Mouse (Mus musculus) kidney, embryonic 16.5 days (tissue): ENCODE results near the gene Asphd2. TPM values are rescaled to one million over a fixed set of nuclear protein-coding genes. Genes with fewer than 3 reads are reported as not detected.
"Not testable (repeated sequence)": the region's sequence is repeated elsewhere in the genome, so short reads cannot be mapped to it uniquely, and the experiment has no call there.

Experiments used
- ATAC-seq: fragments of 200-750 bp; cut with Nextera tagmentation; 2 replicates; pipeline ENCODE4 v1.8.0; 2017; ENCODE audit warnings: moderate TSS enrichment; ENCODE audit not compliant: low FRiP score, low TSS enrichment
- H3K27ac ChIP-seq: fragments of 300-500 bp; sonication (generic); 2 replicates; pipeline ENCODE4 v1.5.1; 2014; ENCODE audit warnings: low read length
- H3K27me3 ChIP-seq: fragments of 300-500 bp; sonication (generic); 2 replicates; pipeline ENCODE4 v1.6.1; 2014; ENCODE audit warnings: low read length, control low read depth, mixed read lengths; ENCODE audit not compliant: insufficient read depth
- H3K36me3 ChIP-seq: fragments of 300-500 bp; sonication (generic); 2 replicates; pipeline ENCODE4 v1.6.1; 2014; ENCODE audit warnings: low read length, control low read depth, mixed read lengths; ENCODE audit not compliant: insufficient read depth
- H3K4me1 ChIP-seq: fragments of 300-500 bp; sonication (generic); 2 replicates; pipeline ENCODE4 v1.6.1; 2014; ENCODE audit warnings: low read length, control low read depth, mixed read lengths; ENCODE audit not compliant: insufficient read depth
- H3K4me2 ChIP-seq: fragments of 300-500 bp; sonication (generic); replicated peaks from 2 replicates; pipeline ENCODE4 v1.6.1; 2014; ENCODE audit warnings: low read depth, low read length
- H3K4me3 ChIP-seq: fragments of 300-500 bp; sonication (generic); 2 replicates; pipeline ENCODE4 v1.5.1; 2014; ENCODE audit warnings: mild to moderate bottlenecking, low read length
- H3K9ac ChIP-seq: fragments of 300-500 bp; sonication (generic); replicated peaks from 2 replicates; pipeline ENCODE4 v1.6.1; 2014; ENCODE audit warnings: low read length
- H3K9me3 ChIP-seq: fragments of 300-500 bp; sonication (generic); 2 replicates; pipeline ENCODE4 v1.6.1; 2016; ENCODE audit warnings: low read length, control low read depth
- WGBS: fragments of 180-500 bp; shearing (Covaris S2); extraction: QIAGEN DNeasy Blood & Tissue Kit; methylation state at CpG from one replicate; pipeline ENCODE4 v1.1.7; 2014; 5-methylcytosine and 5-hydroxymethylcytosine counted together
- polyA plus RNA-seq: library from polyadenylated mRNA; unstranded; fragments of >200 nt; fragmentation: Nextera tagmentation; extraction: Ambion mirVana; gene quantifications from 2 replicates; pipeline ENCODE4 v1.2.1, GENCODE M21; 2015

The Asphd2 gene
- polyA plus RNA-seq, 1 experiment from 2014 or later, result 4.9 TPM

- no peak overlapping the region for H3K4me2 ChIP-seq
- H3K27me3 ChIP-seq, result no peaks in the 10 kb centered on the region
- no peak for ATAC-seq
- H3K36me3 ChIP-seq, result no peaks in the 10 kb centered on the region
- 60% methylated on average over 5 of the region's 5 CpGs for WGBS
- H3K27ac ChIP-seq, result no peak overlapping the region
- peaks cover 9% of the 10 kb centered on the region for H3K4me1 ChIP-seq
- no peak overlapping the region for H3K9ac ChIP-seq
- H3K9me3 ChIP-seq, result peaks cover 4% of the 10 kb centered on the region; the same call in 1 of the 2 replicates
- H3K4me3 ChIP-seq, result no peak overlapping the region
Measured at GRCm38 (mm10) chr5:112416673-112417072, 22.0 kb upstream of the Asphd2 start.

DNA sequence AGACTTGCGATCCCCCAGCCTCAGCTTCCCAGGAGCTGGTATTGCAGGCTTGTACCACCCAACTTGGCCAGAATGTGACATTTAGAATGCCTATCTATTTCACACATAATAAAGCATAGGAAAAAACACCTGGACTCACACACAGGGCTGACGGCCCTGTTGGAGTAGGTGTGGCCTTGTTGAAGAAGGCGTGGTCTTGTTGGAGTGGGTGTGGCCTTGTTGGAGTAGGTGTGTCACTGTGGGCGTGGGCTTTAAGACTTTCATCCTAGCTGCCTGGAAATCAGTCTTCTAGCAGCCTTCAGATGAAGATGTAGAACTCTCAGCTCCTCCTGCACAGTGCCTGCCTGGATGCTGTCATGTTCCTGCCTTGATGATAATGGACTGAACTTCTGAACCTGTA lies 18.1 kb upstream of the Asphd2 start:
- H3K27ac ChIP-seq, H3K9me3 ChIP-seq, H3K27me3 ChIP-seq, ATAC-seq, H3K9ac ChIP-seq, H3K36me3 ChIP-seq, H3K4me3 ChIP-seq, H3K4me2 ChIP-seq: not testable (repeated sequence)
- WGBS, result 87% methylated on average over 4 of the region's 4 CpGs
- H3K4me1 ChIP-seq, result peaks cover 12% of the 10 kb centered on the region

GRCm38 (mm10) chr5:112411514-112412335 lies 17.1 kb upstream of the Asphd2 start:
- H3K4me3 ChIP-seq, result no peak overlapping the region
- H3K36me3 ChIP-seq, result no peaks in the 10 kb centered on the region
- no peak for ATAC-seq
- WGBS, result 6% methylated on average over 19 of the region's 19 CpGs
- H3K9ac ChIP-seq, result no peak overlapping the region
- H3K4me1 ChIP-seq, result peaks cover 12% of the 10 kb centered on the region
- peaks cover 4% of the 10 kb centered on the region; the same call in 1 of the 2 replicates for H3K9me3 ChIP-seq
- no peak overlapping the region for H3K4me2 ChIP-seq
- H3K27me3 ChIP-seq, result no peaks in the 10 kb centered on the region
- H3K27ac ChIP-seq, result no peak overlapping the region

- Histone ChIP-seq H3K4me3 (no peak overlapping the region), H3K9me3 (peaks cover 4% of the 10 kb centered on the region; the same call in 1 of the 2 replicates), H3K4me1 (peaks cover 12% of the 10 kb centered on the region), H3K36me3 (no peaks in the 10 kb centered on the region), H3K27me3 (no peaks in the 10 kb centered on the region), H3K9ac (no peak overlapping the region), H3K27ac (no peak overlapping the region), H3K4me2 (no peak overlapping the region)
- 43% methylated on average over 11 of the region's 11 CpGs for WGBS
- no peak for ATAC-seq
Measured at GRCm38 (mm10) chr5:112411072-112411471, 16.4 kb upstream of the Asphd2 start.

- 60% methylated on average over 5 of the region's 5 CpGs for WGBS
- H3K36me3 ChIP-seq, result no peaks in the 10 kb centered on the region
- peaks cover 12% of the 10 kb centered on the region for H3K4me1 ChIP-seq
- no peak overlapping the region for H3K9ac ChIP-seq
- no peaks in the 10 kb centered on the region for H3K27me3 ChIP-seq
- no peak for ATAC-seq
- no peak overlapping the region for H3K4me3 ChIP-seq
- no peak overlapping the region for H3K27ac ChIP-seq
- H3K4me2 ChIP-seq, result no peak overlapping the region
- H3K9me3 ChIP-seq, result peaks cover 4% of the 10 kb centered on the region; the same call in 1 of the 2 replicates
Measured at GRCm38 (mm10) chr5:112409274-112409673, 14.6 kb upstream of the Asphd2 start.

- no peaks in the 10 kb centered on the region for H3K27me3 ChIP-seq
- 62% methylated on average over 3 of the region's 3 CpGs for WGBS
- H3K4me1 ChIP-seq, result no peaks in the 10 kb centered on the region
- no peaks in the 10 kb centered on the region for H3K9me3 ChIP-seq
- H3K36me3 ChIP-seq, result no peaks in the 10 kb centered on the region
- no peak overlapping the region for H3K4me2 ChIP-seq
- no peak for ATAC-seq
- H3K9ac ChIP-seq, result no peak overlapping the region
- H3K4me3 ChIP-seq, result no peak overlapping the region
- H3K27ac ChIP-seq, result no peak overlapping the region
Measured at GRCm38 (mm10) chr5:112406017-112406416, 11.4 kb upstream of the Asphd2 start.

DNA sequence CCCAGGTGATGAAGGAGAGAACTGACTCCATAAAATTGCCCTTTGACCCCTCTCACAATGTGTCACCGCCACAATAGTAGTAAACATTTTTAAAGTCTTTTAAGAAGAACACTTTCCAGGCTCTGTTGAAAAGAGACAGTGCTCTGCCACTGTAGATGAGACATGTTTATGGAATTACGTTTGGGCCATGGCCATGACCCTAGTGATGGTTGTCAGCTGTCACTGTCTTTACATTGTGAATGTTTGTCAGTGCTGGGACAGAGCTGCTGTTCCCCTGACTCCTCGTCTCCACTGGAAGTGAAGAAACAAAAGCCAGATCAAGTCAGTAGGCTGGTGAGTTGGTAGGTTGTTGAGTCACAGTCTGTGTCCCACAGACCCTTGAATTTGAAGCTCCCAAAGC lies 7.8 kb upstream of the Asphd2 start:
- no peak overlapping the region for H3K4me2 ChIP-seq
- 39% methylated on average over 3 of the region's 3 CpGs for WGBS
- no peaks in the 10 kb centered on the region for H3K36me3 ChIP-seq
- H3K4me3 ChIP-seq, result no peak overlapping the region
- ATAC-seq, result no peak
- H3K27me3 ChIP-seq, result no peaks in the 10 kb centered on the region
- no peaks in the 10 kb centered on the region for H3K9me3 ChIP-seq
- H3K4me1 ChIP-seq, result no peaks in the 10 kb centered on the region
- no peak overlapping the region for H3K27ac ChIP-seq
- H3K9ac ChIP-seq, result no peak overlapping the region

DNA sequence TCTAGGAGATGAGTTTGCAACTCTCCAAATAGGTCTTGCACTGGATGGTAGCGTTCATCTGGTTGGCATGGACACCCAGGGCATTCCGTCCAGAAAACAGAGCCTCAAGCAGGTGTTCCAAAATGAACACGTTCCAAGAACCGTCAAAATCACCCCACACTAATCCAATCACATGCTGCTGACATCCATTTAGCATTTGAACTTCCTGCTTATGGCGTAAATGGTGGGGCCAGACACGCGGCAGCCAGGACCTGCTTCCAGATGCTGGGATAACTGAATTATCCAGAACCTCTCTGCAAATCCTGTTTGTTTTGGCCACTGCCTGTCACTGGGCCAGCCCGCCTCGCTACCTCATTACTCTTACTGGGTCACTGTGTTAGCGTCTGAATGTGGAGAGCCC lies 4.6 kb upstream of the Asphd2 start:
- no peak overlapping the region for H3K9ac ChIP-seq
- peaks cover 7% of the 10 kb centered on the region; the same call in 1 of the 2 replicates for H3K27me3 ChIP-seq
- no peaks in the 10 kb centered on the region for H3K9me3 ChIP-seq
- H3K36me3 ChIP-seq, result no peaks in the 10 kb centered on the region
- 72% methylated on average over 10 of the region's 10 CpGs for WGBS
- H3K4me3 ChIP-seq, result no peak overlapping the region
- H3K4me1 ChIP-seq, result peaks cover 4% of the 10 kb centered on the region
- no peak for ATAC-seq
- H3K4me2 ChIP-seq, result no peak overlapping the region
- no peak overlapping the region for H3K27ac ChIP-seq

GRCm38 (mm10) chr5:112396066-112396465 lies 1.4 kb upstream of the Asphd2 start:
- H3K27me3 ChIP-seq, result peaks cover 15% of the 10 kb centered on the region
- no peak overlapping the region for H3K4me2 ChIP-seq
- H3K4me3 ChIP-seq, result no peak overlapping the region
- H3K27ac ChIP-seq, result no peak overlapping the region
- no peak for ATAC-seq
- peaks cover 8% of the 10 kb centered on the region for H3K4me1 ChIP-seq
- H3K9ac ChIP-seq, result no peak overlapping the region
- no peaks in the 10 kb centered on the region for H3K36me3 ChIP-seq
- 63% methylated on average over 18 of the region's 18 CpGs for WGBS
- H3K9me3 ChIP-seq, result no peaks in the 10 kb centered on the region

DNA sequence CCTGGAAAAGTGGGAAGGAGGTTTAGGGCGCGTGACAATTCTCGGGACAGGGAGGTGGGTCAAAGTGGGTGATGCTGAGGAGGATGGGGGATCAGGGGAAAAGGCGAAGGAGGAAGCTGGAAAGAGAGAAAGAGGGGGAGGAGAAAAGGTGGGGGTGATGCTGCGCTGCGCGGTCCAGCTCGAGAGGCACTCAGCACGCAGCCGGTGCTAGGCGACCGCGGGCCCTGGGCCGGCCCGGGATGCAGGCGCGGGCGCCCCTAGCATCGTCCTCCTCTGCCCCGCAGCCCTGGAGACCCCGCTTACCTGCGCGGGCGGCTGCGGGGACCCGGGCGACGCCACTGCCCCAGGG lies 277 bp downstream of the Asphd2 start:
- peaks cover 15% of the 10 kb centered on the region for H3K27me3 ChIP-seq
- H3K4me1 ChIP-seq, result peaks cover 8% of the 10 kb centered on the region
- WGBS, result under 1% methylated on average over 18 of the region's 28 CpGs
- peak overlapping the region; percentile 64 for H3K4me3 ChIP-seq
- H3K36me3 ChIP-seq, result no peaks in the 10 kb centered on the region
- H3K9ac ChIP-seq, result peak overlapping the region; percentile 72
- no peaks in the 10 kb centered on the region for H3K9me3 ChIP-seq
- H3K4me2 ChIP-seq, result peak overlapping the region; percentile 81
- no peak overlapping the region for H3K27ac ChIP-seq
- ATAC-seq, result peak; percentile 77
